Mouse (Mus musculus) myocyte (in vitro differentiated cells): Measurements from ENCODE around the gene Cyp26a1.

Experiments used
- E2F4 ChIP-seq: IDR thresholded peaks from one replicate; pipeline ENCODE4 v1.6.1; 2011; ENCODE audit warnings: mild to moderate bottlenecking, control low read depth, moderate library complexity; ENCODE audit not compliant: insufficient read depth
- MAX ChIP-seq: IDR thresholded peaks from one replicate; pipeline ENCODE4 v1.6.1; 2011; ENCODE audit warnings: low read depth, mild to moderate bottlenecking, control low read depth
- MYOD1 ChIP-seq, 3 experiments: IDR thresholded peaks; one replicate each; pipeline ENCODE4 v1.6.1; 2011; ENCODE audit warnings: control low read depth in 2 of 3, low read depth in 2 of 3, mild to moderate bottlenecking in 2 of 3, moderate library complexity in 1 of 3; ENCODE audit not compliant: insufficient read length in 2 of 3, control insufficient read depth in 1 of 3
- MYOG ChIP-seq, 3 experiments: IDR thresholded peaks; one replicate each; pipeline ENCODE4 v1.6.1; 2011; ENCODE audit warnings: control low read depth in 2 of 3, low read depth in 2 of 3, mild to moderate bottlenecking in 2 of 3; ENCODE audit not compliant: insufficient read length in 2 of 3, control insufficient read depth in 1 of 3, insufficient read depth in 1 of 3
- POLR2A ChIP-seq: IDR thresholded peaks from one replicate; pipeline ENCODE4 v1.6.1; 2011; ENCODE audit warnings: low read depth, mild to moderate bottlenecking, control low read depth, moderate library complexity; ENCODE audit not compliant: insufficient read length
- POLR2AphosphoS2 ChIP-seq: IDR thresholded peaks from one replicate; pipeline ENCODE4 v1.6.1; 2011; ENCODE audit warnings: low read depth, control low read depth; ENCODE audit not compliant: insufficient read length
- REST ChIP-seq: IDR thresholded peaks from one replicate; pipeline ENCODE4 v1.6.1; 2011; ENCODE audit warnings: mild to moderate bottlenecking, control low read depth, moderate library complexity; ENCODE audit not compliant: insufficient read depth, insufficient read length
- TCF12 ChIP-seq: IDR thresholded peaks from one replicate; pipeline ENCODE4 v1.6.1; 2011; ENCODE audit warnings: mild to moderate bottlenecking, control low read depth; ENCODE audit not compliant: poor library complexity, insufficient read depth, severe bottlenecking
- USF1 ChIP-seq: IDR thresholded peaks from one replicate; pipeline ENCODE4 v1.6.1; 2011; ENCODE audit warnings: low read depth, mild to moderate bottlenecking, control low read depth, moderate library complexity

- TF ChIP-seq POLR2AphosphoS2 (no peak), POLR2A (no peak), MAX (no peak), TCF12 (no peak), MYOG (IDR thresholded peaks at IDR 0.05; ENCODE audit: control insufficient read depth in 1 of 3, insufficient read depth in 1 of 3, insufficient read length in 2 of 3, low read depth in 2 of 3) (no peak), MYOD1 (IDR thresholded peaks at IDR 0.05; ENCODE audit: control insufficient read depth in 1 of 3, insufficient read length in 2 of 3, low read depth in 2 of 3) (no peak), E2F4 (no peak), USF1 (no peak), REST (no peak)
These were observed 29.0 kb downstream of the Cyp26a1 start for GRCm38 (mm10) chr19:37726585-37726984.
